Mouse (Mus musculus) heart, embryonic 10.5 days (tissue): ENCODE measurements around the gene Atad2b. TPM values are rescaled to one million over a fixed set of nuclear protein-coding genes. Genes with fewer than 3 reads are reported as not detected.

Experiments
- DNase-seq: peaks from one replicate; pipeline ENCODE4 v3.0.0-alpha.2; 2017; ENCODE audit warnings: low spot score
- H3K27ac ChIP-seq: fragments of 300-500 bp; sonication (generic); 2 replicates; pipeline ENCODE4 v1.5.1; 2016; ENCODE audit warnings: mild to moderate bottlenecking
- H3K27me3 ChIP-seq: fragments of 300-500 bp; sonication (generic); 2 replicates; pipeline ENCODE4 v1.6.1; 2016; ENCODE audit warnings: mild to moderate bottlenecking; ENCODE audit not compliant: poor library complexity, insufficient read depth, severe bottlenecking
- H3K36me3 ChIP-seq: fragments of 300-500 bp; sonication (generic); 2 replicates; pipeline ENCODE4 v1.6.1; 2016; ENCODE audit warnings: mild to moderate bottlenecking, moderate library complexity
- H3K4me1 ChIP-seq: fragments of 300-500 bp; sonication (generic); 2 replicates; pipeline ENCODE4 v1.6.1; 2016; ENCODE audit warnings: mild to moderate bottlenecking
- H3K4me3 ChIP-seq: fragments of 300-500 bp; sonication (generic); 2 replicates; pipeline ENCODE4 v1.5.1; 2016; ENCODE audit warnings: mild to moderate bottlenecking, moderate library complexity
- H3K9me3 ChIP-seq: fragments of 300-500 bp; sonication (generic); 2 replicates; pipeline ENCODE4 v1.6.1; 2016; ENCODE audit warnings: mild to moderate bottlenecking, moderate library complexity
- WGBS: fragments of 180-500 bp; shearing (Covaris S2); methylation state at CpG from one replicate; pipeline ENCODE4 v1.1.7; 2016; 5-methylcytosine and 5-hydroxymethylcytosine counted together
- polyA plus RNA-seq: library from polyadenylated mRNA; unstranded; fragments of >200 nt; fragmentation: Nextera tagmentation; extraction: Ambion mirVana; gene quantifications from 2 replicates; pipeline ENCODE4 v1.2.1, GENCODE M21; 2016

The Atad2b gene
- polyA plus RNA-seq, 1 experiment from 2014 or later: 8.8 TPM

DNA sequence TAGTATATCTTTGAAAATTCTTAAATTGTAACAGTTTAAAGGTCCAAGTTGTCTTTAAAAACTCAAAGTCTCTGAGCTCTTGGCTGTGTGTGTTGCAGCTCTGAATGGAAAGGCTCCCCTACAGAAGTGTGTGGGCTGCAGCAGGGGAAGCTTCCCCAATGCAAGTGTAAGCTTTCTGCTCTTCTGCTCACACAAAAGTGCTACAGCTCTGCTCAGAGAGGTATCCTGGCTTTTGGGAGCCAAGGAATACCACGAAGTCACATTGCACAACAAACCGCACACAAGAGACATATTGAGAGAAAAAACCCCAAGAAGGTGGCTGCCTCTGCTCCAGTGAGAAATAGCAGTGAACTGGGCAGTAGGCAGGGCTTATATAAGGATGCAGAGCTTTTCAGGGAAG lies 120.9 kb downstream of the Atad2b start:
- Histone ChIP-seq H3K27ac (no peak overlapping the region), H3K4me1 (no peaks in the 10 kb centered on the region), H3K9me3 (no peaks in the 10 kb centered on the region), H3K36me3 (peaks cover 47% of the 10 kb centered on the region), H3K27me3 (no peaks in the 10 kb centered on the region), H3K4me3 (no peak overlapping the region)
- DNase-seq: no peak
- WGBS: 97% methylated on average over 2 of the region's 2 CpGs

DNA sequence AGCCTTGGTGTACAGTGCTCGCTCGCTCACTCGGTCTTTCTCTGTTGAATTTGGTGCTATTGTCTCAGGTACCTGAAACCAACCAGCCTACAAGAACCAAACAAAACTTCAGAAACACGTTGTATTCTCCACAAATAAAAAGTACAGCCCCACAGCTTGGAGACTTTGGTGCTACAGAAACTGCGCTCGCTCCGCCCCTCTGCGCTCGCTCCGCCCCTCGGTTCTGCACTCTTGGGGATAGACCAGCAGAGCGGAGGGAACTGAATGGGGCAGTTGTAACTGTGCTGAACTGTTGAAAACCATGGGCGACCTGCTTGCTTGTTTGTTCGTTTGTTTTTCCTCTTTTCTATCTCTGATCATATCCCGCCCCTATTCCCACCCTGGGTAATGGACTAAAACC lies 127.0 kb downstream of the Atad2b start:
- no peaks in the 10 kb centered on the region for H3K4me1 ChIP-seq
- H3K36me3 ChIP-seq: peaks cover 13% of the 10 kb centered on the region
- DNase-seq: no peak
- H3K4me3 ChIP-seq: no peak overlapping the region
- 86% methylated on average over 15 of the region's 15 CpGs for WGBS
- no peak overlapping the region for H3K27ac ChIP-seq
- no peaks in the 10 kb centered on the region for H3K27me3 ChIP-seq
- no peaks in the 10 kb centered on the region for H3K9me3 ChIP-seq

DNA sequence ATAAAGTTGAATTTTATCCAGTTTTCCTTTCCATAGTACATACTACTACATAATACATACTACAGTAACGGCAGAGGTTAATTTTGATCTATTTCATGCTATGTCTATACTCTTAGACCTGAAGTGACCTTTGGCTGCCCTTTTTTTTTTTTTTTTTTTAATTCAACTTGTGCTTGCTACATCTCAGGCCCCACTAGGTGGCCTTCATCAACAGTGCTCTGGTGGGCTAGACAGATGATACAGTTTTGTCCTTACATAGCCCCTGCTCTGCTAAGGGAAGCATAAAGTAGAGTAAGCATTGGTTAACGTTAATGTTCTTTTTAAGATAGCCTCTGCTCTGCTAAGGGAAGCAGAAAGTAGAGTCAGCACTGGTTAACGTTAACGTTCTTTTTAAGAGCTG lies 131.0 kb downstream of the Atad2b start:
- Histone ChIP-seq H3K4me1 (no peaks in the 10 kb centered on the region), H3K27me3 (no peaks in the 10 kb centered on the region), H3K27ac (no peak overlapping the region), H3K36me3 (peaks cover 5% of the 10 kb centered on the region), H3K4me3 (no peak overlapping the region), H3K9me3 (peaks cover 21% of the 10 kb centered on the region)
- WGBS: 95% methylated on average over 4 of the region's 4 CpGs
- DNase-seq: no peak

DNA sequence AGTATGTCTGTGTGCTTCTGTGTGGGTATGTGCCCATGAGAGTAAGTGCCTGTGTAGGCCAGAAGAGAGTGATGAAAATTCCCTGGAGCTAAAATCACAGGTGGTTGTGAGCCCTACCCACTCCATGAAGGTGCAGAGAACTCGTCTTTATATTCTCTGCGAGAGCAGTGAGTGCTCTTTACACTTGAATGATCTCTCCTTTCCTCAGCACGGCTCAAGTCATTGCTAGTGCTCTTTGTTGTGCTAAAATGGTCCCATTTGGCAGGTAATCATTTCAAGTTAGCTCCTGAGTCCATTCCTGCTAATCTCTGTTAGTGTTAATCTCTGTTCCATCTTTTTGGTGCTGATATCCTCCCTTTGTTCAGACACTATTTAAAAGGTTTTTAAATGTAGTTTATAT lies 150.4 kb downstream of the Atad2b start:
- Histone ChIP-seq H3K9me3 (no peaks in the 10 kb centered on the region), H3K36me3 (no peaks in the 10 kb centered on the region), H3K4me3 (no peak overlapping the region), H3K27me3 (no peaks in the 10 kb centered on the region), H3K4me1 (no peaks in the 10 kb centered on the region), H3K27ac (no peak overlapping the region)
- WGBS: 56% methylated on average over 3 of the region's 3 CpGs
- DNase-seq: no peak

DNA sequence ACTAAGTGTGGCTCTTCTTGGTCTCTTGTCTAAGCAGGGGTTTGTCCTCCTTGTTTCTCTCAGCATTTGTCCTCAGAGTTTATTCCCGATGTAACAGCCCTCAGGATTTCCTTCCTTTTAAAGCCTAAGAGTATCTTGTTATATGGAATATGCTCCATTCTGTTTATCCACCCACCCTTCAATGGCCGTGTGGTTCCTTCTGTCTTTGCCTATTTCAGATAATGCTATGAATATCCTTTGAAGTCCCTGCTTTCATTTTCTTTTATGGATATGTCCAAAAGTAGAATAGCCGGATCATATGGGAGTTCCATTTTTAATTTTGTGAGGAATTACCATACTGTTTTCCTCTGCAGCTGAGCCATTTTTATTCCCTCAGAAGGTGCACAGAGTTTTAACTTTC lies 153.0 kb downstream of the Atad2b start:
- Histone ChIP-seq H3K4me1 (no peaks in the 10 kb centered on the region), H3K4me3 (no peak overlapping the region), H3K27ac (no peak overlapping the region), H3K9me3 (no peaks in the 10 kb centered on the region), H3K27me3 (no peaks in the 10 kb centered on the region), H3K36me3 (no peaks in the 10 kb centered on the region)
- 85% methylated on average over 3 of the region's 3 CpGs for WGBS
- DNase-seq: no peak

DNA sequence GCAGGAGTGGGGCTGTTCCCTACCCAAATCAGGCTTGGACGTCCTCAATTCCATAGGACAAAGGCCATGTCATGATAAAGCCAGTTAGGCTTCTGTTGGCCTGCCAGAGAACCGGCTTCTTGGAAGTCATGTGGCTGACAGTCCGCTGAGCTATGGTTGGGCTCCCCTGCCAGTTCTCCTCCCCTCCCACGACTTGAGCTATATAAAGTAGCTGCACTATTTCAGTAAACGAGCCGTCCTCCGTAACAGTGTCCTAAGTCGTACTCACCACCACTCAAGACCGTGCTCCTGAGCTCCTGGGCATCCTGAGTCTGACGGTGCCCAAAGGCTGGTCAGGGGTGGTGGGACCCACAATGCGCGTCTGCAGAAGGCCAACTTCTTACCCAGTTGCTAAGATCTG lies 156.0 kb downstream of the Atad2b start:
- no peaks in the 10 kb centered on the region for H3K36me3 ChIP-seq
- 65% methylated on average over 12 of the region's 12 CpGs for WGBS
- no peak overlapping the region for H3K4me3 ChIP-seq
- H3K27me3 ChIP-seq: no peaks in the 10 kb centered on the region
- DNase-seq: no peak
- no peaks in the 10 kb centered on the region for H3K4me1 ChIP-seq
- H3K27ac ChIP-seq: no peak overlapping the region
- no peaks in the 10 kb centered on the region for H3K9me3 ChIP-seq

DNA sequence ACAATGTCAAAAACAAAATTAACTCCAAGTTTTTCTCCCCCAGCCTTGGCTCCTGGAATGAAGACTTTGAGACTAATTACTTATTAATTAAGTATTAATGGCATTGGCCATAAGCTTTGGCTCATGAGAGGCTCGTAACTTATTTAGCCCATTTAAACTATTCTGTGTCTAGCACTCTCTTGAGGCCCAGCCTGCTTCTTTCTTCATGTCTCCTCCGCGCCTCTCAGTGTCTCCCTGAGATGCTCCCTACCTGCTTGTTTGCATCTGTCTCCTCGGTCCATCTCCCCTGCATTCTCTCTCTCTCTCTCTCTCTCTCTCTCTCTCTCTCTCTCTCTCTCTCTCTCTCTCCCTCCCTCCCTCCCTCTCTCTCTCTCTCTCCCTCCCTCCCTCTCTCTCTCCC lies 164.3 kb downstream of the Atad2b start:
- no peak overlapping the region for H3K4me3 ChIP-seq
- H3K27ac ChIP-seq: no peak overlapping the region
- WGBS: 96% methylated on average over 4 of the region's 4 CpGs
- no peaks in the 10 kb centered on the region for H3K4me1 ChIP-seq
- DNase-seq: no peak
- H3K9me3 ChIP-seq: no peaks in the 10 kb centered on the region
- H3K27me3 ChIP-seq: no peaks in the 10 kb centered on the region
- H3K36me3 ChIP-seq: no peaks in the 10 kb centered on the region; the same call in 1 of the 2 replicates

DNA sequence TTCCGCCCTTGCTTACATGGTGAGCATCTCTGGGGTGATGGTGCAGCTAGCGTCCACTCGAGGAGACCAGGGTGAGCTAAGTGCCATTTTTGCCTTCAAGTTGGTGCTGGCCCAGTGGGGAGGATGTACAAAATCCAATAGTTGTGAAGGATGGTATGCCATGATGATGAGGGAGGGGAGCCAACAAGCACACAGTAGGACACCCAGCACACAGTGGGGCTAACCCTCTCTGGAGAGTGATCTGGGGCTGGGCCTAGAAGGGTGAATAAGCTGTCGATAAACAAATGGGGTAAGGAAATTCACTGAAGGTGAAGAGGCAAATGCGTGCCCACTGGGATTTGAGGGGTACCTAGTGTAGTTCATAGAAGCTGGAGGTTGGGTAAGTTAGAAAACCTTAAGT lies 167.6 kb downstream of the Atad2b start:
- 90% methylated on average over 5 of the region's 5 CpGs for WGBS

DNA sequence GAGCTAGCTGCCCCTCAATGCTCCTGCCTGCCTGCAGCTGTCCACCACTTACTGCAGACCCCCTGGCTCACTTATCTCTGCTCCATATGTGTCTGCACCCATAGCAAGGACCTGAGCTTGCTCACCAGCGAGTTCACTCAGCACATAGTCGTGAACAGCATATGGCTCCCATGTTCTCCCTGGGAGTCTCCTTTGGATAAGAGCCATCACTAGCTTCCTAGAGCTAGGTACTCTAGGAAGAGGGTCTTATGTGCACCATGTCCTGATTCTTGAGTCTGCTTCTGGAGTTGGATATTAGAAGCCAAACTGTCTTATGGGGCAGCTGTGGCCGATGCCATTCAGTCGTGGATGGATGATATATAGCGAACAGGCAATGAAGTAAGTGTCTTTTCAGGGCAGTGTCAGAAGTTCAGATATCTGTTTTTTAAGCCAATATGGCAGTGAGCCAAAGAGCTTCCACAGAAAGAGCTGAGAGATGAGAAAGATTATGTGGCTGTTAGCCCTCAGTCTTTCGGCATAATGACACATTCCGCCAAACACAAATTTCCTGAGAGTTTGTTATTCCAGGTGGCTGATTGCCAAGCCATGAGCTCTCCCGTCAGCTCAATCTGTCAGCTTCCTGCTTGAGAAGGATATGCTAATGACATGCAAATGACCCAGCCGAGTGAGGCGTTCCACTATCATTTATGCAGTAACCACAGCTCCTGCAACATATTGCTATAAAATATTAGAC lies 170.8 kb downstream of the Atad2b start:
- DNase-seq: no peak
- Histone ChIP-seq H3K27me3 (no peaks in the 10 kb centered on the region), H3K4me3 (no peak overlapping the region), H3K36me3 (no peaks in the 10 kb centered on the region), H3K9me3 (no peaks in the 10 kb centered on the region), H3K27ac (no peak overlapping the region), H3K4me1 (peaks cover 7% of the 10 kb centered on the region)
- 43% methylated on average over 10 of the region's 10 CpGs for WGBS

More for the DNA sequence above, 167.6 kb downstream of the Atad2b start:
- Histone ChIP-seq H3K4me3 (no peak overlapping the region), H3K27ac (no peak overlapping the region), H3K36me3 (no peaks in the 10 kb centered on the region; the same call in 1 of the 2 replicates), H3K9me3 (no peaks in the 10 kb centered on the region), H3K27me3 (no peaks in the 10 kb centered on the region), H3K4me1 (peaks cover 7% of the 10 kb centered on the region)
- DNase-seq: no peak

DNA sequence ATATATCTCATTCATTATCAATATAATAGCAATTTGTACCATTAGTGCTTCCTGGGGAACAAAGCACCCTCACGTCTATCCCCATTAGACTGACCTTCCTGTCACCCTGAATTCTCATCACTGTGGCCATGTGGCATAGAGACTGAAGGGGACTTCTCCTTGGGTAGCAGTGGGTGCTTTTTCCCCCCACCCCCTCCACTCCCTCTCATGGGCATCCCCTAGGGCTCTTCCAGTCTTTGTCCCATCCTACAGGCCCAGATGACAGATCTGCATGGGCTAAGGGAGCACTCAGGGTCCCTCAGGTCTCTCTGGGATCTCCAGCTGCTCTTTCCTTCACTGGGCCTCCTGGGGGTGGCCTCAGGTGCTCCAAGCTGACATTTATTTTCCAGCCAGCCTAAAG lies 171.5 kb downstream of the Atad2b start:
- Histone ChIP-seq H3K27ac (no peak overlapping the region), H3K27me3 (no peaks in the 10 kb centered on the region)
- WGBS: 62% methylated on average over 1 of the region's 1 CpGs

More for the DNA sequence above, 171.5 kb downstream of the Atad2b start:
- peaks cover 7% of the 10 kb centered on the region for H3K4me1 ChIP-seq
- DNase-seq: no peak
- no peaks in the 10 kb centered on the region for H3K9me3 ChIP-seq
- no peaks in the 10 kb centered on the region for H3K36me3 ChIP-seq
- H3K4me3 ChIP-seq: no peak overlapping the region

Other genes starting within 250 kb of the Atad2b start
- 0.31 and 0.35 TPM in 2 replicates for gene Fam228a, start 178.9 kb upstream of the Atad2b start, polyA plus RNA-seq
- 1.2 and 1.8 TPM in 2 replicates for gene Pfn4, start 148.3 kb upstream of the Atad2b start, polyA plus RNA-seq
- 2.2 and 2.6 TPM in 2 replicates for gene Fam228b, start 148.1 kb upstream of the Atad2b start, polyA plus RNA-seq
- gene Sf3b6, start 99.8 kb upstream of the Atad2b start, polyA plus RNA-seq: 164 and 196 TPM in 2 replicates
- gene Fkbp1b, start 75.8 kb upstream of the Atad2b start, polyA plus RNA-seq: 7.4 and 12.5 TPM in 2 replicates
- 17.6 and 18.4 TPM in 2 replicates for gene Wdcp, start 74.0 kb upstream of the Atad2b start, polyA plus RNA-seq
- 10.9 and 13.5 TPM in 2 replicates for gene Mfsd2b, start 43.0 kb upstream of the Atad2b start, polyA plus RNA-seq
- 29.6 and 30.7 TPM in 2 replicates for gene Ubxn2a, start 9.6 kb upstream of the Atad2b start, polyA plus RNA-seq